Mouse (Mus musculus): Measurements from ENCODE around the gene Dip2a.

The Dip2a gene

GRCm38 (mm10) chr10:76344711-76345539 lies at the start of gene Dip2a:
TSS of gene Dip2a (minus strand) at chr10:76345291.
- TF ChIP-seq GATA4 (IDR thresholded peaks at IDR 0.05; ENCODE audit: insufficient replicate concordance, low read length), result no peak

GRCm38 (mm10) chr10:76392596-76392995 lies 47.5 kb upstream of the Dip2a start:
- no peak for TF ChIP-seq GATA4 (IDR thresholded peaks at IDR 0.05; ENCODE audit: insufficient replicate concordance, low read length)

- TF ChIP-seq GATA4 (IDR thresholded peaks at IDR 0.05; ENCODE audit: insufficient replicate concordance, low read length), result no peak
Observed at GRCm38 (mm10) chr10:76391786-76392185, 46.7 kb upstream of the Dip2a start.

- TF ChIP-seq GATA4 (IDR thresholded peaks at IDR 0.05; ENCODE audit: insufficient replicate concordance, low read length), result no peak
Observed at GRCm38 (mm10) chr10:76391166-76391565, 46.1 kb upstream of the Dip2a start.

- TF ChIP-seq GATA4 (IDR thresholded peaks at IDR 0.05; ENCODE audit: insufficient replicate concordance, low read length), result no peak
Observed at GRCm38 (mm10) chr10:76374981-76375380, 29.9 kb upstream of the Dip2a start.

- no peak for TF ChIP-seq GATA4 (IDR thresholded peaks at IDR 0.05; ENCODE audit: insufficient replicate concordance, low read length)
Observed at GRCm38 (mm10) chr10:76371736-76372135, 26.6 kb upstream of the Dip2a start.

- TF ChIP-seq GATA4 (IDR thresholded peaks at IDR 0.05; ENCODE audit: insufficient replicate concordance, low read length), result no peak
Observed at GRCm38 (mm10) chr10:76368766-76369165, 23.7 kb upstream of the Dip2a start.

GRCm38 (mm10) chr10:76363233-76363632 lies 18.1 kb upstream of the Dip2a start:
- no peak for TF ChIP-seq GATA4 (IDR thresholded peaks at IDR 0.05; ENCODE audit: insufficient replicate concordance, low read length)

GRCm38 (mm10) chr10:76358468-76358867 lies 13.4 kb upstream of the Dip2a start:
- TF ChIP-seq GATA4 (IDR thresholded peaks at IDR 0.05; ENCODE audit: insufficient replicate concordance, low read length), result no peak

GRCm38 (mm10) chr10:76357286-76357875 lies 12.3 kb upstream of the Dip2a start:
- no peak for TF ChIP-seq GATA4 (IDR thresholded peaks at IDR 0.05; ENCODE audit: insufficient replicate concordance, low read length)

GRCm38 (mm10) chr10:76354974-76355373 lies 9.9 kb upstream of the Dip2a start:
- TF ChIP-seq GATA4 (IDR thresholded peaks at IDR 0.05; ENCODE audit: insufficient replicate concordance, low read length), result no peak

- TF ChIP-seq GATA4 (IDR thresholded peaks at IDR 0.05; ENCODE audit: insufficient replicate concordance, low read length), result no peak
Observed at GRCm38 (mm10) chr10:76353986-76354385, 8.9 kb upstream of the Dip2a start.

GRCm38 (mm10) chr10:76351953-76352352 lies 6.9 kb upstream of the Dip2a start:
- TF ChIP-seq GATA4 (IDR thresholded peaks at IDR 0.05; ENCODE audit: insufficient replicate concordance, low read length), result no peak

- TF ChIP-seq GATA4 (IDR thresholded peaks at IDR 0.05; ENCODE audit: insufficient replicate concordance, low read length), result no peak
Observed at GRCm38 (mm10) chr10:76346589-76346988, 1.5 kb upstream of the Dip2a start.

GRCm38 (mm10) chr10:76346043-76346491 lies 976 bp upstream of the Dip2a start:
- no peak for TF ChIP-seq GATA4 (IDR thresholded peaks at IDR 0.05; ENCODE audit: insufficient replicate concordance, low read length)

- no peak for TF ChIP-seq GATA4 (IDR thresholded peaks at IDR 0.05; ENCODE audit: insufficient replicate concordance, low read length)
Observed at GRCm38 (mm10) chr10:76345540-76345902, 430 bp upstream of the Dip2a start.
